Mouse (Mus musculus) megakaryocyte progenitor cell, adult 5-6 weeks (primary cell): ENCODE measurements around the gene Fthl17d. TPM values are rescaled to one million over a fixed set of nuclear protein-coding genes. Genes with fewer than 3 reads are reported as not detected.
"Not testable (repeated sequence)": the region's sequence is repeated elsewhere in the genome, so short reads cannot be mapped to it uniquely, and the experiment has no call there.

Experiments
- ATAC-seq: replicated peaks from 2 replicates; pipeline ENCODE4 v1.8.0; 2016; ENCODE audit warnings: mild to moderate bottlenecking, moderate TSS enrichment, inconsistent platforms; ENCODE audit not compliant: poor library complexity
- total RNA-seq, 2 experiments: library from RNA; stranded (forward) in 1 of 2; stranded (reverse) in 1 of 2; fragments of 157-497, 149-512 nt in 1 of 2; fragments of 200-1000 nt in 1 of 2; gene quantifications; 2 replicates each; pipeline versions ENCODE4 v1.2.3 to v1.2.4; 2015 to 2017

Fthl17d gene
- not detected in 2 replicates for total RNA-seq (2015)
- total RNA-seq (2017) = not detected in 2 replicates

GRCm38 (mm10) chrX:8986655-8987054 is at the start of gene Fthl17d:
Gene Fthl17d, minus strand, starts transcription at chrX:8986755.
- ATAC-seq = not testable (repeated sequence)

DNA sequence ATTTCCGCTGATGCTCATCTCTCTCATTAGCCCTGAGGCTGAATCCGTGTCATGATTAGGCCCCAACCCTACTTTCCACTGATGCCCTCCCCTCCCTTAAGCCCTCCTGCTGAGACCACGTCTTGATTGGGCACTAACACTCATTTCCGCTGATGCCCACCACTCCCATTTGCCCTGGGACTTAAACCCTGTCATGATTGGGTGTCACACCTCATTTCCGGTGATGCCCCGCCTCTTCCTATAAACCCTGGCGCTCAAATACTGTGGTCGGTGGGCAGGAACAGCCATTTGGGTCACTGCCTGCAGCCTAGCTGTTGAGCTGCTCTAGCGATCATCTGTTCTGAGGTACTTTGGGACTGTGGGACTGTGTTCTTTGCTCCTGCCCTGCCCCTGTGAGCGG is 46.6 kb upstream of the Fthl17d start, which contains the start of gene Fthl17e:
TSS of gene Fthl17e (plus strand) at position 301 of the 400 bp plus-strand sequence.
- not testable (repeated sequence) for ATAC-seq

GRCm38 (mm10) chrX:9019481-9019880 is 32.9 kb upstream of the Fthl17d start:
- ATAC-seq = no peak

DNA sequence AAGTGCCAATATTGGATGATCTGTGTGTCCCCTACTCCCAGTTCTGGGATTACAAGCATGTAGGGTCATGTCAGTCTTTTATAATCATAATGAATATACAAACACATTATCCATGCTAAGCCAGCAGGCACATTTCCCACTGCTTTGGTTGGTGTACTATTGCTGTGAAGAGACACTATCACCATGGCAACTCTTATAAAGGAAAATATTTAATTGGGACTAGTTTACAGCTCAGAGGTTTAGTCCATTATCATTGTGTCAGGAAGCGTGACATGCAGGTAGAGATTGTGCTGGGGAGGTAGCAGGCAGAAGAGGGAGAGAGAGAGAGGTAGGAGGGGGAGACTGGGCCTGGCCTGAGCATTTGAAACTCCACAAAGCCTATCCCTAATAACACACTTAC is 29.5 kb upstream of the Fthl17d start:
- ATAC-seq = no peak

DNA sequence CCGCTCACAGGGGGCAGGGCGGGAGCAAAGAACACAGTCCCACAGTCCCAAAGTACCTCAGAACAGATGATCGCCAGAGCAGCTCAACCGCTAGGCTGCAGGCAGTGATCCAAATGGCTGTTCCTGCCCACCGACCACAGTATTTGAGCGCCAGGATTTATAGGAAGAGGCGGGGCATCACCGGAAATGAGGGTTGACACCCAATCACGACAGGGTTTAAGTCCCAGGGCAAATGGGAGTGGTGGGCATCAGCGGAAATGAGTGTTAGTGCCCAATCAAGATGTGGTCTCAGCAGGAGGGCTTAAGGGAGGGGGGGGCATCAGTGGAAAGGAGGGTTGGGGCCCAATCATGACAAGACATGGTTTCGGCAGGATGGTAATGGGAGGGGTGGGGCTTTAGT is 10.1 kb downstream of the Fthl17d start, which contains the start of gene Fthl17c:
TSS of gene Fthl17c (minus strand) at position 101 of the 400 bp plus-strand sequence.
- not testable (repeated sequence) for ATAC-seq

DNA sequence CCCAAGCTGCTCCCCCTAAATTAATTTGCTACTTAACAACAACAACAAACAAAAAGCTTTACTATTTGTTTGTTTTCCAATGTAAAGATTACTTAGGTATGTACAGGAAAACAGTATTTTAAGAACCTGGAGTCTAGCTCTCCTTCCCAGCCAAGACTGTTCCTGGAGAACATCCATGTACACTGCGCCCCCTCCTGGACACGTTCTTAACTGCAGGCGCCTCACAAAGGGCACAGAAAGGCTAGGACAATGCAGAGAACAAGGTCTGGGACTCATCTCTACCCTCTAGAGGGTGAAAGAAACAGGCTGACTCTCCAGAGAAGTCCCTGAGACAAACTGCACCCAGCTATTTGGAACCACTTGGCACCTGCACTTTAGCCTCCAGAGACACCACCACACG is 21.9 kb downstream of the Fthl17d start:
- ATAC-seq = not testable (repeated sequence)

- ATAC-seq = not testable (repeated sequence)
These were observed 23.7 kb downstream of the Fthl17d start, which contains the start of gene Fthl17b for GRCm38 (mm10) chrX:8962875-8963274. Gene Fthl17b, minus strand, starts transcription at chrX:8962975.

DNA sequence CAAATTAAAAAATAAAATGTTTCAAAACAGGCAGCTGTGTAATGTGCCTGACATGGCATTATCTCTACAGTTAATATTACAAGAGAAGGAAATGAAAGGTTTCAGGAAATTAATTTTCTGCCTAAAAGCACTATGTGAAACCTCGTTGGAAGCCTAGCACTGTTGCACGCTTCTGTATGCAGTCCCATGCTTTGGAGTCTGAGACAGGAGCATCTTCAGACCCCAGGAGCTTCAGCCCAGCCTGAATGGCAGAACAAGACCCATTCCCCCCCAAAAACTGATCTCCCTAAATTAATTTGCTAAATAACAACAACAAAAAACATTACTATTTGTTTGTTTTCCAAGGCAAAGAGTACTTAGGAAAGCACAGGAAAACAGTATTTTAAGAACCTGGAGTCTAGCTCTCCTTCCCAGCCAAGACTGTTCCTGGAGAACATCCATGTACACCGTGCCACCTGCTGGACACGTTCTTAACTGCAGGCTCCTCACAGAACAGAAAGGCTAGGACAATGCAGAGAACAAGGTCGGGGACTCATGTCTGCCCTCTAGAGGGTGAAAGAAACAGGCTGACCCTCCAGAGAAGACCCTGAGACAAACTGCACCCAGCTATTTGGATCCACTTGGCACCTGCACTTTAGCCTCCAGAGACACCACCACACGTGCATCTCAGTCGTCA is 38.3 kb downstream of the Fthl17d start:
- peak; percentile 68 for ATAC-seq

- ATAC-seq = no peak
These were observed 42.5 kb downstream of the Fthl17d start for GRCm38 (mm10) chrX:8944041-8944440.

Other genes with a start within 250 kb of the Fthl17d start
- gene Ssx9, start 238.3 kb downstream of the Fthl17d start, total RNA-seq (2015) = not detected in 2 replicates
- not detected in 2 replicates for gene Ssx9, start 238.3 kb downstream of the Fthl17d start, total RNA-seq (2017)
- gene Ssxb5, start 183.1 kb downstream of the Fthl17d start, total RNA-seq (2015) = not detected in 2 replicates
- not detected in 2 replicates for gene Ssxb5, start 183.1 kb downstream of the Fthl17d start, total RNA-seq (2017)
- not detected in 2 replicates for gene Gm6592, start 142.8 kb downstream of the Fthl17d start, total RNA-seq (2015)
- not detected in 2 replicates for gene Gm6592, start 142.8 kb downstream of the Fthl17d start, total RNA-seq (2017)
- gene Gm5751, start 112.5 kb downstream of the Fthl17d start, total RNA-seq (2015) = not detected in 2 replicates
- not detected in 2 replicates for gene Gm5751, start 112.5 kb downstream of the Fthl17d start, total RNA-seq (2017)
- 0.79 and 1.3 TPM in 2 replicates for gene B630019K06Rik, start 94.4 kb downstream of the Fthl17d start, total RNA-seq (2015)
- 0.64 and 0.75 TPM in 2 replicates for gene B630019K06Rik, start 94.4 kb downstream of the Fthl17d start, total RNA-seq (2017)
- not detected in 2 replicates for gene Fthl17b, start 23.8 kb downstream of the Fthl17d start, total RNA-seq (2015)
- gene Fthl17b, start 23.8 kb downstream of the Fthl17d start, total RNA-seq (2017) = not detected in 2 replicates
- gene Fthl17c, start 10.2 kb downstream of the Fthl17d start, total RNA-seq (2015) = not detected in 2 replicates
- not detected in 2 replicates for gene Fthl17c, start 10.2 kb downstream of the Fthl17d start, total RNA-seq (2017)
- not detected in 2 replicates for gene Fthl17e, start 46.7 kb upstream of the Fthl17d start, total RNA-seq (2015)
- not detected in 2 replicates for gene Fthl17e, start 46.7 kb upstream of the Fthl17d start, total RNA-seq (2017)
- gene Fthl17f, start 76.3 kb upstream of the Fthl17d start, total RNA-seq (2015) = not detected in 2 replicates
- gene Fthl17f, start 76.3 kb upstream of the Fthl17d start, total RNA-seq (2017) = not detected in 2 replicates
- gene 4930402K13Rik, start 117.8 kb upstream of the Fthl17d start, total RNA-seq (2015) = not detected in 2 replicates
- not detected in 2 replicates for gene 4930402K13Rik, start 117.8 kb upstream of the Fthl17d start, total RNA-seq (2017)
- not detected in 2 replicates for gene Lancl3, start 213.1 kb upstream of the Fthl17d start, total RNA-seq (2015)
- gene Lancl3, start 213.1 kb upstream of the Fthl17d start, total RNA-seq (2017) = 0.04 and 0.10 TPM in 2 replicates